Mouse (Mus musculus) T-helper 17 cell (primary cell): Measurements from ENCODE around the gene Dhx30.

Experiments used
- in situ Hi-C, 2 experiments: fragments of 300-600 bp; cut with MboI, MseI; formaldehyde crosslinking; loops; 1 replicate in 1 of 2; 2 replicates in 1 of 2; pipeline ENCODE4 v1.15.1; 2025; ENCODE audit warnings: high pct_unique_total_duplicates in 2 of 2

Gene Dhx30

GRCm38 (mm10) chr9:110094761-110095160, 22.9 kb downstream of the Dhx30 start:
- in situ Hi-C loops, result loop anchor here in 1 of 2 experiments (5.0 kb wide), 1 partner anchor 192 kb away; no protein-coding TSS in a partner anchor

GRCm38 (mm10) chr9:110093303-110093702, 24.3 kb downstream of the Dhx30 start:
- in situ Hi-C loops, result loop anchor here in 1 of 2 experiments (5.0 kb wide), 1 partner anchor 191 kb away; no protein-coding TSS in a partner anchor

- in situ Hi-C loops, result no loop called here
Observed at GRCm38 (mm10) chr9:110085693-110086092, 31.9 kb downstream of the Dhx30 start.

GRCm38 (mm10) chr9:110084201-110084964, 33.2 kb downstream of the Dhx30 start:
- in situ Hi-C loops, result no loop called here

GRCm38 (mm10) chr9:110081066-110081465, 36.6 kb downstream of the Dhx30 start:
- in situ Hi-C loops, result no loop called here

GRCm38 (mm10) chr9:110076468-110076867, 41.2 kb downstream of the Dhx30 start:
- in situ Hi-C loops, result loop anchor here in 1 of 2 experiments (10.0 kb wide), 1 partner anchor 182 kb away; no protein-coding TSS in a partner anchor

- in situ Hi-C loops, result loop anchor here (5.0 to 10.0 kb wide), 3 partner anchors 90 to 177 kb away; no protein-coding TSS in a partner anchor
Observed at GRCm38 (mm10) chr9:110071843-110072242, 45.8 kb downstream of the Dhx30 start.

- in situ Hi-C loops, result loop anchor here (5.0 to 10.0 kb wide), 3 partner anchors 89 to 176 kb away; no protein-coding TSS in a partner anchor
Observed at GRCm38 (mm10) chr9:110071011-110071410, 46.6 kb downstream of the Dhx30 start.

GRCm38 (mm10) chr9:110070358-110070757, 47.3 kb downstream of the Dhx30 start:
- in situ Hi-C loops, result loop anchor here (5.0 to 10.0 kb wide), 3 partner anchors 88 to 176 kb away; no protein-coding TSS in a partner anchor

GRCm38 (mm10) chr9:110068745-110069144, 48.9 kb downstream of the Dhx30 start:
- in situ Hi-C loops, result loop anchor here in 1 of 2 experiments (10.0 kb wide), 1 partner anchor 1364 kb away; no protein-coding TSS in a partner anchor

- in situ Hi-C loops, result loop anchor here in 1 of 2 experiments (10.0 kb wide), 1 partner anchor 1360 kb away; no protein-coding TSS in a partner anchor
Observed at GRCm38 (mm10) chr9:110064641-110065040, 53.0 kb downstream of the Dhx30 start.

- in situ Hi-C loops, result loop anchor here in 1 of 2 experiments (10.0 kb wide), 1 partner anchor 1358 kb away; no protein-coding TSS in a partner anchor
Observed at GRCm38 (mm10) chr9:110062861-110063260, 54.8 kb downstream of the Dhx30 start.

- in situ Hi-C loops, result loop anchor here in 1 of 2 experiments (10.0 kb wide), 1 partner anchor 1358 kb away; no protein-coding TSS in a partner anchor
Observed at GRCm38 (mm10) chr9:110062405-110062804, 55.2 kb downstream of the Dhx30 start.

GRCm38 (mm10) chr9:110060761-110061160, 56.9 kb downstream of the Dhx30 start:
- in situ Hi-C loops, result loop anchor here in 1 of 2 experiments (10.0 kb wide), 1 partner anchor 1356 kb away; no protein-coding TSS in a partner anchor

GRCm38 (mm10) chr9:110057200-110057599, 60.4 kb downstream of the Dhx30 start:
- in situ Hi-C loops, result no loop called here

- in situ Hi-C loops, result no loop called here
Observed at GRCm38 (mm10) chr9:110054781-110055180, 62.8 kb downstream of the Dhx30 start.

- in situ Hi-C loops, result no loop called here
Observed at GRCm38 (mm10) chr9:110054080-110054421, 63.6 kb downstream of the Dhx30 start.

- in situ Hi-C loops, result no loop called here
Observed at GRCm38 (mm10) chr9:110053305-110054079, 64.1 kb downstream of the Dhx30 start.

- in situ Hi-C loops, result no loop called here
Observed at GRCm38 (mm10) chr9:110052951-110053304, 64.7 kb downstream of the Dhx30 start.

GRCm38 (mm10) chr9:110051869-110052661, 65.6 kb downstream of the Dhx30 start:
- in situ Hi-C loops, result no loop called here

- in situ Hi-C loops, result no loop called here
Observed at GRCm38 (mm10) chr9:110051184-110051583, 66.4 kb downstream of the Dhx30 start.
